Mouse (Mus musculus) neutrophil, adult 83 days (primary cell): ENCODE measurements around the gene Naa38. TPM values are rescaled to one million over a fixed set of nuclear protein-coding genes. Genes with fewer than 3 reads are reported as not detected.

Experiments
- total RNA-seq, 2 experiments: library from RNA; stranded (reverse); gene quantifications; one replicate each; pipeline ENCODE4 v1.2.4; 2023

Gene Naa38
- 10 to 100 TPM; 47.3 to 48.0 TPM for total RNA-seq

GRCm38 (mm10) chr11:69395235-69395633, at the start of gene Naa38, which contains the start of gene Cyb5d1:
TSS of gene Naa38 (plus strand) at chr11:69395487.
TSS of gene Cyb5d1 (minus strand) at chr11:69395631.

DNA sequence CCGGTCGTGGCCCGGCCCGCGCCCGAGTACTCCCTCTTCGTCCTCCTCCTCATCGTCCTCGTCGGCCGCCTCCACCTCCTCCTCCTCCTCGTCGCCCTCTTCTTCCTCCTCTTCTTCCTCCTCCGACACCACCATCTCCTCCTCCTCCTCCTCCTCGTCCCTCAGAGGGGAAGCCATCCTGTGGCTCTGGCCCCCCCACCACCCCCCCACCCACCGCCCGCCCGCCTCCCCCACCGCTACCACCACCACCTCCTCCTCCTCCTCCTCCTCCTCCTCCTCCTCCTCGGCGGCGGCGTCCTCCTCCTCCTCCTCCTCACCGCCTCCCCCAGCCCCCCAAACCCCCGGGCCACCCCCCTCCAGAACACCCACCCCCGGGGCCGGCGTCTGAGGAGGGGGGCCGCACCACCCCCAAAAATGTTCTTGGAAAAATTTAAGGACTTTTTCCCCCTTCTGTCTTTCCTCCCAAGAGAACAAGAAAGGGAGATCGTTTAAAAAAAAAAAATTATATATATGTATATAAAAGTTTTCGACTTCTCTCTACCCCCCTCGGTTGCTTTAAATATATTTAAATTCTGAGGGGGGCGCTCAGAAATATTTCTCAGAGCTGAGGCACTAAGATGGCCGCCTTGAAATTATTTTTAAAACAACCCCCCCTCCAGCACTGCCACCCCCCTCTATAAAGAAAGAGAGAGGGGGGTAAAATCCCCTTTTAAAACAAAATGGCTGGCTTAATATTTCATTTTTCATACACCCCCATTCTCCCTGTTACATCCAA, 25.9 kb upstream of the Naa38 start, which contains the start of gene Chd3:
Chd3 (minus strand) TSS at position 192 of the 775 bp plus-strand sequence.

DNA sequence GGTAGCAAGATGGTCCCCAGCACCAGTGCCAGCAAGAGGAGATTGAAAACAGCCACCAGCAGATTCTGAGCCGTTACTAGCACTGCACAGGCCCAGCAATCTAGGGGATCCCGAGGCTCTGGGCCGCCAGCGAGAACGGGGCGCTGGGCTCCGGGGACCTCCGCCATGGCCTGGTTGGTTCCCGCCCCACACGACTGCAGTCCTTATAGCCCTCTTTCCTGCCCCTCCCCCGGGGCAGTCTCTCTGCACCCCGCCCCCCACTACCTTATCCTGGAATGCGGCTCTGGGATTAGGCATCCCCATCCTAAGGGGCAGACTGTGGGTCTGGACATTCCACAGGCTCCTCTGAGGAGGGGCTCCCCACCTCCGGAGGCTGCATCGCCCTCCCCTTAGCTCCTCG, 2.8 kb downstream of the Naa38 start, which contains the start of gene Tmem88:
Tmem88 (minus strand) TSS at position 176 of the 400 bp plus-strand sequence.

DNA sequence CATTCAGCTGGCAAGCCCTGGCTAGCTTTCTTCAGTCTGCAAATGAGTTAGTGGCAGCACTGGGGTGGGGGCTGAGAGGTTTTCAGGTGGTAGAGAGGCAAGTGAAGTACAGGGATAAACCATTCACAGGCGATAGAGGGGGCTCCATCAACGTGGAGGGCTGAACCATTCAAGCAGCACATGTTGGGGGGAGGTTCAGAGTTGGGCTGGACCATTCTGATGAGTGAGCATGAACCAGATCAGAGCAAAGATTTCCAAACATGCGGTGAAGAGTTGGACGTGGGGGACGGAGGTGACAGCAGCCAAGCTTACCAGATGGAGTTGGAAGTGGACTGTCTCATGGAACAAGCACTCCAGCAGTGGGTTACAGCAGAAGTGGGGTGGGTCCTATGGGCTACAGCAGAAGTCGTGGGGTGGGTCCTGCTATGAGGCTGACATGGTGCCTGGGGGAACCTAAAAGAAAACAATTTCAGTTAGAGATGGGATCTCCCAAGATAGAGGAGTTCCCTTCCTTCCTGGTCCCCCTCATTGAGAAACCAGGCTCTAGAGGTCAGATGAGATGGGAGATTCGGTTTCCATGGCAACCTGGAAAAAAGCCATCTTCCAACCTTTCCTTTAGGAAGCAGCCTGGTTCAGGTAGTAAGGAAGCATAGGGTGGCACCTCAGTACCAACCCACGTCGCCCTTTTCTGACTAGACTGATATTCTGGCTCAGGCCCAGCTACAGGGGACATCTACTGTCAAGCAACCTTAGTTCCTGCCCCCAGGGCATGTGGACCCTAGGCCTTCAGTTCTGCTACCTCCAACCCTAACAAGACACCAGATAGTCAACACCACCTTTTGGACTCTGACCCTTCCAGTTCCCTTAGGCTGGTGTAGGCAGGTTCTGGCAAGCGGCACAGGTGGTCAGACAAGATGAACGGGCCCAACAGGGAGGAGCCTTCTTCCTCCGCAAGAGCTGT, 18.2 kb downstream of the Naa38 start, which contains the start of gene Kdm6b:
Kdm6b (minus strand) TSS at position 455 of the 961 bp plus-strand sequence.

Other genes starting within 250 kb of the Naa38 start
- not detected for gene Alox12b, start 238.5 kb upstream of the Naa38 start, total RNA-seq
- gene Alox8, start 197.6 kb upstream of the Naa38 start, total RNA-seq, result under 1 TPM; 0.11 to 0.28 TPM
- gene Gucy2e, start 158.5 kb upstream of the Naa38 start, total RNA-seq, result not detected
- gene Cntrob, start 71.7 kb upstream of the Naa38 start, total RNA-seq, result 10 to 100 TPM; 12.5 to 15.6 TPM
- gene Trappc1, start 71.5 kb upstream of the Naa38 start, total RNA-seq, result 10 to 100 TPM; 44.7 to 46.6 TPM
- gene Kcnab3, start 69.2 kb upstream of the Naa38 start, total RNA-seq, result under 1 TPM; 0.31 to 0.42 TPM
- gene Rnf227, start 55.0 kb upstream of the Naa38 start, total RNA-seq, result 1 to 10 TPM in 1 of 2 experiments, under 1 TPM in 1; 0.75 to 1.1 TPM
- 10 to 100 TPM; 12.7 to 16.7 TPM for gene Chd3, start 26.1 kb upstream of the Naa38 start, total RNA-seq
- gene Cyb5d1, start 144 bp downstream of the Naa38 start, total RNA-seq, result 10 to 100 TPM; 23.5 to 27.2 TPM
- 10 to 100 TPM in 1 of 2 experiments, 1 to 10 TPM in 1; 9.2 to 11.9 TPM for gene Tmem88, start 2.7 kb downstream of the Naa38 start, total RNA-seq
- gene Kdm6b, start 18.2 kb downstream of the Naa38 start, total RNA-seq, result 100 to 1,000 TPM; 148 to 175 TPM
- gene Dnah2, start 153.6 kb downstream of the Naa38 start, total RNA-seq, result 1 to 10 TPM; 9.6 to 9.8 TPM
- under 1 TPM; 0.18 to 0.20 TPM for gene Efnb3, start 164.7 kb downstream of the Naa38 start, total RNA-seq
- gene Wrap53, start 184.8 kb downstream of the Naa38 start, total RNA-seq, result 1 to 10 TPM; 9.0 to 9.8 TPM
- 10 to 100 TPM; 59.1 to 59.7 TPM for gene Trp53, start 184.9 kb downstream of the Naa38 start, total RNA-seq
- gene Atp1b2, start 210.5 kb downstream of the Naa38 start, total RNA-seq, result 1 to 10 TPM; 5.4 to 6.9 TPM
- not detected for gene Shbg, start 222.4 kb downstream of the Naa38 start, total RNA-seq
- not detected for gene Sat2, start 226.5 kb downstream of the Naa38 start, total RNA-seq
- 10 to 100 TPM; 42.3 to 53.2 TPM for gene Fxr2, start 237.5 kb downstream of the Naa38 start, total RNA-seq